Mouse (Mus musculus) ES-Bruce4 (cell line): ENCODE data around the gene Fkbp3. TPM values are rescaled to one million over a fixed set of nuclear protein-coding genes. Genes with fewer than 3 reads are reported as not detected.

Experiments used
- H3K27ac ChIP-seq: 2 replicates; pipeline ENCODE4 v1.5.1; 2012; ENCODE audit warnings: low read length, inconsistent platforms; ENCODE audit not compliant: insufficient read depth
- H3K27me3 ChIP-seq: 2 replicates; pipeline ENCODE4 v1.6.1; 2012; ENCODE audit warnings: mild to moderate bottlenecking, low read length, inconsistent platforms; ENCODE audit not compliant: control insufficient read depth, poor library complexity, insufficient read depth, severe bottlenecking
- H3K36me3 ChIP-seq: 2 replicates; pipeline ENCODE4 v1.6.1; 2012; ENCODE audit warnings: inconsistent platforms, mild to moderate bottlenecking, low read length, moderate library complexity; ENCODE audit not compliant: control insufficient read depth, poor library complexity, insufficient read depth, severe bottlenecking
- H3K4me1 ChIP-seq: one replicate; pipeline ENCODE4 v1.8.1; 2011; ENCODE audit warnings: low read length; ENCODE audit not compliant: control insufficient read depth, insufficient read depth
- H3K4me3 ChIP-seq: 2 replicates; pipeline ENCODE4 v1.5.1; 2011; ENCODE audit warnings: low read depth, mild to moderate bottlenecking, low read length
- H3K9ac ChIP-seq: 2 replicates; pipeline ENCODE4 v1.6.1; 2012; ENCODE audit warnings: low read depth, mild to moderate bottlenecking, inconsistent platforms; ENCODE audit not compliant: poor library complexity, severe bottlenecking
- H3K9me3 ChIP-seq: replicated peaks from 2 replicates; pipeline ENCODE4 v1.6.1; 2012; ENCODE audit warnings: mild to moderate bottlenecking, low read length, inconsistent platforms; ENCODE audit not compliant: control insufficient read depth, poor library complexity, insufficient read depth, severe bottlenecking
- CTCF ChIP-seq: IDR thresholded peaks from one replicate; pipeline ENCODE4 v1.8.1; 2011; ENCODE audit warnings: low read depth, low read length
- EP300 ChIP-seq: IDR thresholded peaks from 2 replicates; pipeline ENCODE4 v1.6.1; 2011; ENCODE audit warnings: low read depth, low read length; ENCODE audit not compliant: insufficient read depth
- POLR2A ChIP-seq: IDR thresholded peaks from one replicate; pipeline ENCODE4 v1.8.1; 2011; ENCODE audit warnings: low read length; ENCODE audit not compliant: insufficient read depth
- polyA plus RNA-seq: library from polyadenylated mRNA; stranded (reverse); fragments of >200 nt; gene quantifications from 2 replicates; pipeline ENCODE4 v1.2.4, GENCODE M21; 2011; ENCODE audit warnings: low read depth; ENCODE audit not compliant: missing spikeins, insufficient read depth, insufficient read length

Gene Fkbp3
- polyA plus RNA-seq, 1 experiment: 918 TPM

DNA sequence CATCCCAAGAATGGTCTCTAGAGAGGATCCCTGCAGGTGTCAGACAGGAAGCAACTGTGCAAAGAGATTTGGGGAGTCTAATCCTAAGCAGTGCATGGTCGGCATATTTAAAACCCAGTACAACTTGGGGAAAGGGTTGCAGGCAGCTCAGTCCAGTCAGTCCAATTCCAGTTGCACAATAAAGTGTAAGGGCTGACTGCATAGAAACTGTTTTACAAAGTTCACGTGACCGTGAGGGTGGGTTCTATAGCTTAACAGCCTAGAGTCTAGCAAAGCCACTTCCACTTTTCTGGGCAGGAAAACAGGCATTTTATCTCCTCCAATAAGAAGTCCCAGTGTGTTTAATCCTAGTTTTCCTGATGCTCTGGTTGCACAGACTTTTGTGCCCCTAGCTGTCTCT, 37.7 kb upstream of the Fkbp3 start:
- peaks cover 6% of the 10 kb centered on the region for H3K4me1 ChIP-seq
- no peak overlapping the region for H3K4me3 ChIP-seq
- H3K36me3 ChIP-seq: peaks cover 11% of the 10 kb centered on the region
- peak overlapping the region; percentile 56; the same call in 1 of the 2 replicates for H3K9ac ChIP-seq
- TF ChIP-seq POLR2A: no peak
- no peak for TF ChIP-seq EP300
- TF ChIP-seq CTCF: no peak
- 0 out of 2 replicates have a peak, but pooled peaks cover under 1% of the 10 kb centered on the region for H3K9me3 ChIP-seq
- H3K27me3 ChIP-seq: no peaks in the 10 kb centered on the region
- H3K27ac ChIP-seq: peak overlapping the region; percentile 87

- Histone ChIP-seq H3K27ac (peak overlapping the region; percentile 45), H3K9ac (no peak overlapping the region), H3K27me3 (no peaks in the 10 kb centered on the region), H3K4me3 (no peak overlapping the region), H3K4me1 (peaks cover 4% of the 10 kb centered on the region), H3K9me3 (no peaks in the 10 kb centered on the region), H3K36me3 (peaks cover 22% of the 10 kb centered on the region)
- no peak for TF ChIP-seq POLR2A
- TF ChIP-seq EP300: no peak
- no peak for TF ChIP-seq CTCF
These were observed 34.9 kb upstream of the Fkbp3 start for GRCm38 (mm10) chr12:65108746-65109145.

- Histone ChIP-seq H3K9ac (peak overlapping the region; percentile 93), H3K4me3 (peak overlapping the region; percentile 46), H3K27ac (no peak overlapping the region), H3K27me3 (no peaks in the 10 kb centered on the region), H3K36me3 (peaks cover 10% of the 10 kb centered on the region; the same call in 1 of the 2 replicates), H3K4me1 (no peaks in the 10 kb centered on the region), H3K9me3 (no peaks in the 10 kb centered on the region)
- TF ChIP-seq CTCF (no peak), POLR2A (no peak), EP300 (no peak)
These were observed 3.1 kb upstream of the Fkbp3 start for GRCm38 (mm10) chr12:65076906-65077305.

DNA sequence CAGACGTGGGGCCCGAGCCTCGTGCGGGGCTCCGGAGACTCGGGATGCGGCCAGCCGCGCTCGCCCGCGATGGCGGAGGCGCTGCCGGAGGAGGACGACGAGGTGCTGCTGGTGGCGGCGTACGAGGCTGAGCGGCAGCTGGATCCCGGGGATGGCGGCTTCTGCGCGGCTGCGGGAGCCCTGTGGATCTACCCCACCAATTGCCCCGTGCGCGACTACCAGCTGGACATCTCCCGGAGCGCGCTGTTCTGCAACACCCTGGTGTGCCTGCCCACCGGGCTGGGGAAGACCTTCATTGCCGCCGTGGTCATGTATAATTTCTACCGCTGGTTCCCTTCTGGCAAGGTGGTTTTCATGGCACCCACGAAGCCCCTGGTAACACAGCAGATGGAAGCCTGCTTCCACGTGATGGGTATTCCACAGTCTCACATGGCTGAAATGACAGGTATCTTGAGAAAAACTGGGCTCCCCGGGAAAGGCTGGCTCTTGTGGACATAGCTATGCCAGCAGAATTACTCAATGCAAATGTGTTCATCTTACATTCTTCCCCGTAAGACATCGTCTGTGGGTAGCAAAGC, 2.0 kb upstream of the Fkbp3 start:
- H3K4me3 ChIP-seq: peak overlapping the region; percentile 86
- no peak overlapping the region for H3K27ac ChIP-seq
- H3K9ac ChIP-seq: peak overlapping the region; percentile 93
- no peaks in the 10 kb centered on the region for H3K9me3 ChIP-seq
- H3K27me3 ChIP-seq: no peaks in the 10 kb centered on the region
- peaks cover 18% of the 10 kb centered on the region for H3K36me3 ChIP-seq
- TF ChIP-seq POLR2A (no peak), CTCF (no peak), EP300 (no peak)
- H3K4me1 ChIP-seq: no peaks in the 10 kb centered on the region

- Histone ChIP-seq H3K9me3 (no peaks in the 10 kb centered on the region), H3K27me3 (no peaks in the 10 kb centered on the region), H3K36me3 (peaks cover 23% of the 10 kb centered on the region), H3K4me1 (no peaks in the 10 kb centered on the region), H3K9ac (peak within 1 kb of the TSS; percentile 93), H3K27ac (0 out of 2 replicates have a peak within 1 kb of the TSS, but pooled peaks have one; percentile 9), H3K4me3 (peak within 1 kb of the TSS; percentile 89)
- TF ChIP-seq POLR2A: peak; percentile 63
- no peak for TF ChIP-seq CTCF
These were observed 1.4 kb upstream of the Fkbp3 start, which contains the start of gene Fancm for GRCm38 (mm10) chr12:65075085-65075732. Gene Fancm, plus strand, starts transcription at chr12:65075603.

DNA sequence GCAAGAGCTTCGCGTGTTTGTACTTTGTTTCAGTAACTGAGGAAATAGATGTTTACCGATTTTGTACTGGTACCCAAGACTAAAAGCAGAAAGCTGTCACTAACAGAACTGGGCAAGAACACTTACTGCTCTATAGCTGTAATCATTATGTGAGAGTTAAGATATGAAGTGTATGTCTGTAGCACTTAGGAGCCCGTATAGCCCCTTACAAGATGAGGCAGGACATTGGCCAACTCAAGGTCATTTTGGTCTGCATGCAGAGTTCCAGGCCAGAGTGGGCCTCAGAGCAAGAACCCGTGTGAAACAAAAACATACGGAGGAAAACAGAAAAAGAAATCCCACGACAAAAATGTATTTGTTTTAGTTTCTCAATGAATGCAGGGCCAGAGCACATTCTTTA, 844 bp upstream of the Fkbp3 start:
- Histone ChIP-seq H3K36me3 (peaks cover 26% of the 10 kb centered on the region), H3K27me3 (no peaks in the 10 kb centered on the region), H3K27ac (no peak overlapping the region), H3K9me3 (no peaks in the 10 kb centered on the region), H3K4me3 (no peak overlapping the region; the same call in 1 of the 2 replicates), H3K9ac (peak overlapping the region; percentile 93), H3K4me1 (peaks cover 2% of the 10 kb centered on the region)
- no peak for TF ChIP-seq EP300
- no peak for TF ChIP-seq POLR2A
- no peak for TF ChIP-seq CTCF
